ENCODE assay signal across 8 mouse cellular contexts in the genomic region with DNA sequence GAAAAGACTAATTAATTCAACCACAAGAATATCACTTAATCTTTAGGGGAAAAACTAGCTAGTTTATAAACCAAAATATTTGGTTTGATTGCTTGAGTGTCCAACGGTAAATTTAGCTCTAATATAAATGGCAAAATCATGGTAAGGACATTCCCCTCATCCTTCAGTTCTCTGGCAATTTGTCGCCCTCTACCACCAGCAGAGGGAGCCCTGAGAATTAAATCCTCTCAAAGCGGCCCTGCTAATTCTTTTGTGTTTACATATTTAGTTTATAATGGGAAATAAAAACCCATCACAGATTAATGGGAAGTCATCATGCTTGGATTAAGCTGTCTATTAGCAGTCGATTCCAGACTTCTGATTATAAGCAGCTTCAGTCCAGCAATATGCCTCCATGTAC. TPM values are rescaled to one million over a fixed set of nuclear protein-coding genes. Genes with fewer than 3 reads are reported as not detected.
DNase-seq lines count a peak whose midpoint lies in the region; ATAC-seq lines count a peak whose summit lies in the region.

No protein-coding gene starts in this region.

- no peaks in the 10 kb centered on the region for H3K27me3 ChIP-seq in midbrain, embryonic 10.5 days (ENCODE audit: low read depth, poor library complexity, severe bottlenecking)
- H3K27me3 ChIP-seq in midbrain, embryonic 15.5 days (replicated peaks) = no peaks in the 10 kb centered on the region

- ATAC-seq in midbrain, embryonic 15.5 days (replicated peaks) = no peak
- ATAC-seq in megakaryocyte progenitor cell, adult 5-6 weeks (replicated peaks; ENCODE audit: poor library complexity) = no peak; the same call in 1 of the 2 replicates

- H3K4me3 ChIP-seq in midbrain, embryonic 10.5 days = no peak overlapping the region
- no peak overlapping the region for H3K4me3 ChIP-seq in midbrain, embryonic 15.5 days

- no peaks in the 10 kb centered on the region for H3K9me3 ChIP-seq in midbrain, embryonic 10.5 days (replicated peaks)
- H3K9me3 ChIP-seq in midbrain, embryonic 15.5 days = no peaks in the 10 kb centered on the region

- H3K27ac ChIP-seq in midbrain, embryonic 10.5 days (replicated peaks) = no peak overlapping the region
- H3K27ac ChIP-seq in midbrain, embryonic 15.5 days = no peak overlapping the region

- 21% methylated on average over 4 of the region's 4 CpGs for WGBS in midbrain, embryonic 10.5 days
- WGBS in midbrain, embryonic 15.5 days = 13% methylated on average over 4 of the region's 4 CpGs

- H3K36me3 ChIP-seq in midbrain, embryonic 10.5 days = no peaks in the 10 kb centered on the region
- H3K36me3 ChIP-seq in midbrain, embryonic 15.5 days (replicated peaks) = no peaks in the 10 kb centered on the region

- H3K9ac ChIP-seq in midbrain, embryonic 15.5 days = no peak overlapping the region

- H3K4me2 ChIP-seq in midbrain, embryonic 15.5 days = no peak overlapping the region

- peak; percentile 15 for DNase-seq in gastrocnemius, adult 18-20 months (ENCODE audit: low spot score)
- no peak for DNase-seq in gastrocnemius, postnatal 25 days
- DNase-seq in midbrain, embryonic 10.5 days (ENCODE audit: low spot score) = peak; percentile 34
- peak; percentile 36 for DNase-seq in adrenal gland, postnatal 25 days
- peak; percentile 45 for DNase-seq in forelimb bud, embryonic 11.5 days (ENCODE audit: low read depth, low spot score)
- peak; percentile 60 for DNase-seq in lung, postnatal 36 days

- peaks cover 4% of the 10 kb centered on the region for H3K4me1 ChIP-seq in midbrain, embryonic 10.5 days
- H3K4me1 ChIP-seq in midbrain, embryonic 15.5 days = no peaks in the 10 kb centered on the region

RNA-seq across cellular contexts. Expression of gene Atp5g3, which starts 54.5 kb away (rescaled TPM):
- 1,000 to 10,000 TPM; 1,056 to 1,184 TPM for total RNA-seq in gastrocnemius, adult 18-20 months (2021)
- total RNA-seq in gastrocnemius, postnatal 25 days (2021) = 1,000 to 10,000 TPM; 1,520 to 1,554 TPM
- 839 and 936 TPM in 2 replicates for polyA plus RNA-seq in midbrain, embryonic 10.5 days (2016; fragmentation: Nextera tagmentation; extraction: Ambion mirVana)
- polyA plus RNA-seq in midbrain, embryonic 15.5 days (2015; fragmentation: Nextera tagmentation; extraction: Ambion mirVana) = 968 and 1,008 TPM in 2 replicates
- total RNA-seq in adrenal gland, postnatal 25 days (2021) = 728 and 886 TPM in 2 replicates
- 908 and 998 TPM in 2 replicates for total RNA-seq in megakaryocyte progenitor cell, adult 5-6 weeks (2015)
- total RNA-seq in megakaryocyte progenitor cell, adult 5-6 weeks (2017) = 178 and 183 TPM in 2 replicates
